Mouse (Mus musculus) G1E (cell line): ENCODE measurements at regions not wholly inside any gene's neighbourhood (a gene's known extent, or its start where the extent isn't known, plus 50 kb on each side); places are given as distances from the start of the nearest gene placed in this dataset.

ENCODE experiments used
- CTCF ChIP-seq: IDR thresholded peaks from 2 replicates; pipeline ENCODE4 v1.5.1; 2012; ENCODE audit warnings: low read depth, low read length, inconsistent platforms, mixed read lengths
- GATA1 ChIP-seq: IDR thresholded peaks from 2 replicates; pipeline ENCODE4 v1.6.1; 2012; ENCODE audit warnings: borderline replicate concordance, low read length, inconsistent platforms, mixed read lengths
- POLR2AphosphoS5 ChIP-seq: IDR thresholded peaks from 2 replicates; pipeline ENCODE4 v1.6.1; 2012; ENCODE audit warnings: low read depth, low read length, inconsistent platforms; ENCODE audit not compliant: insufficient replicate concordance

DNA sequence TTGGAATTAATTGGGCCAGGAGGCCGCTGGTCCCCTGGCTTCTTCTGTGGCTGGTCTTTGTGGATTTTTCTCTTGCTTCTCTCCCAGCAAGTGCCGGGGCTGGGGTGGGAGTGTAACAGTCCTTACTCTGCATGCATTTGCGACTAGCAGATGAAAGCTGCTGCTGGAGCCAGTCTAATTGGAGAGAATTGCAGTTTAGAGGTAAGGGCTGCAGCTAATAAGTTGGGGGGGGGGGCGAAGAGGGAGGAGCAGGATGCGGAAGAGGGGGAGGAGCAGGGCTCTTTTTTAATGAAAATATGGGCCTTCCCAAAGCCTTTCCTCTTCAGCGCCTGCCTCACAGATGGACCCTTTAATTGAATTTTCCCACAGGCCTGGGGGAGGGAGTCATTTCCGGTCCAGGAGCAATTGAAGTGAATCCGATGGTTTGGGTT, 336.7 kb downstream of the Cd83 start:
- no peak for TF ChIP-seq POLR2AphosphoS5
- no peak for TF ChIP-seq CTCF
- no peak for TF ChIP-seq GATA1
